Mouse (Mus musculus) bone marrow, adult 2 months (tissue): Measurements from ENCODE around the gene Ptpre.

Experiments used
- CTCF ChIP-seq: fragments of 200-500 bp; IDR thresholded peaks from 2 replicates; pipeline ENCODE4 v1.5.1; 2011; ENCODE audit warnings: low read length, control low read depth; ENCODE audit not compliant: control insufficient read depth, insufficient read depth
- POLR2A ChIP-seq: fragments of 200-500 bp; IDR thresholded peaks from 2 replicates; pipeline ENCODE4 v1.6.1; 2011; ENCODE audit warnings: low read depth, mild to moderate bottlenecking, control low read depth, low read length, borderline replicate concordance; ENCODE audit not compliant: control insufficient read depth

DNA sequence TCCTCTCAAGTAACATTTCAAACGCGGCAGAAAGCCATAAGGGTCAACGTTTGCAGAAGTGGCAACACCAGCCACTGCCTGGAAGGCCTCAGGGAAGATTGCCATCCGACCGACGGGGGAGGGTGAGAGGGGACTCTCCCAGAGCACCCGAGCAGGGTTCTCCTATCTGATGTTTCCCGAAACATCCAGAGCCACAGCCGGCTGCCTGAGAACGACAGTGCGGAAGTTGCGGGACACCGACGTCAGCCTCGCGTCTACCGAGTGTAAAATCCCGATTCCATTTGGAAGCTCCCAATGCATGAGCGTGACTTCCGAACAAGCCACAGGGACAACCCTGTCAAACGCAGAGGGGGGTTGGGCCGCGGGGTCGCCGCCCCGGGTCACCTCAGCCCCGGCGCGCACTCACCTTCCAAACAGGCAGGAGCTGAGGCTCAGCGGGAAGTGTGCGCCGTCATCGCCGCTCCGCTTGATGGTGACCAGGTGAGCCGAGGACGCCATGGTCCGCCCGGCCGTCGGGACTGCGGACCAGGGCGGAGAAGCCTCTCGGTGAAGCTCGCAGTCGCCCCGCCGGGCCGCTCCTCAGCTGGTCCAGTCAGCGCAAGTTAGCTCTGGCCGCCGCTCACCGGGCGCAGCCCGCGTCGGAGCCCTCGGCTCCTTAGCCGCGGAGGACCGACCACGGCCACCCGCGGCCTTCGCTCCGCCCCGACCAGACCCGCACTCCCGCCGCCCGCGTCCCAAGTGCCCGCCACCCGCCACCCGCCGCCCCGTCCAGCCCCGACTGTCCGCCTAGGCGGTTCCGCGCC, 178.6 kb downstream of the Ptpre start, which contains the start of gene Mki67:
- TF ChIP-seq POLR2A: peak; percentile 36; the same call in 1 of the 2 replicates
- no peak for TF ChIP-seq CTCF
